Mouse (Mus musculus) lung, adult 18-20 months (tissue): ENCODE measurements around the gene Cmtm2b.
"Not testable (repeated sequence)": the region's sequence is repeated elsewhere in the genome, so short reads cannot be mapped to it uniquely, and the experiment has no call there.

ENCODE experiments used
- DNase-seq, 2 experiments: peaks; one replicate each; pipeline ENCODE4 v3.0.0; 2022; ENCODE audit warnings: mixed read lengths in 2 of 2

Gene Cmtm2b

DNA sequence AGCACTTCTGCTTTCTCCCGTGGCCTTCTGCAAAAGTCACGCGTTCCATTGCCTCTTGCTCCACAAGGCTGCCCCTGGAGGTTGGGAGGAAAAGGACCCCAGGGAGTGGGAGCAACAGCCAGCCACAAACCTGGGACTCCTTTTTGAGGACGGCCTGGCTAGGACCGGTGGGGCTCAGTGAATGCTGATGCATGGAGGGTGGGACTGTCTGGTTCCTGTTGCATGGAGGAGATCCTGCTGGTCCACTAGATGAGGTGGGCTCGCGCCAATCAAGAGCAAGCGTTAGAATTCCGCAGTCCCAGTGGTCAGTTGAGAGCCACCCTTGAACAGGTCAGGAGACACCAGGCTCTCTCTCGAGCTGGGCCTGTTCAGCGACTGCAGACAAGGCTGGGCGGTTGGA lies at the start of gene Cmtm2b:
TSS of gene Cmtm2b (plus strand) at position 301 of the 400 bp plus-strand sequence.
- DNase-seq, result not testable (repeated sequence)

DNA sequence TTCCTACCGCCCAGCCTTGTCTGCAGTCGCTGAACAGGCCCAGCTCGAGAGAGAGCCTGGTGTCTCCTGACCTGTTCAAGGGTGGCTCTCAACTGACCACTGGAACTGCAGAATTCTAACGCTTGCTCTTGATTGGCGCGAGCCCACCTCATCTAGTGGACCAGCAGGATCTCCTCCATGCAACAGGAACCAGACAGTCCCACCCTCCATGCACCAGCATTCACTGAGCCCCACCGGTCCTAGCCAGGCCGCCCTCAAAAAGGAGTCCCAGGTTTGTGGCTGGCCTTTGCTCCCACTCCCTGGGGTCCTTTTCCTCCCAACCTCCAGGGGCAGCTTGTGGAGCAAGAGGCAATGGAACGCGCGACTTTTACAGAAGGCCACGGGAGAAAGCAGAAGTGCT lies 28.9 kb upstream of the Cmtm2b start, which contains the start of gene Cmtm2a:
TSS of gene Cmtm2a (minus strand) at position 101 of the 400 bp plus-strand sequence.
- DNase-seq, result not testable (repeated sequence)

DNA sequence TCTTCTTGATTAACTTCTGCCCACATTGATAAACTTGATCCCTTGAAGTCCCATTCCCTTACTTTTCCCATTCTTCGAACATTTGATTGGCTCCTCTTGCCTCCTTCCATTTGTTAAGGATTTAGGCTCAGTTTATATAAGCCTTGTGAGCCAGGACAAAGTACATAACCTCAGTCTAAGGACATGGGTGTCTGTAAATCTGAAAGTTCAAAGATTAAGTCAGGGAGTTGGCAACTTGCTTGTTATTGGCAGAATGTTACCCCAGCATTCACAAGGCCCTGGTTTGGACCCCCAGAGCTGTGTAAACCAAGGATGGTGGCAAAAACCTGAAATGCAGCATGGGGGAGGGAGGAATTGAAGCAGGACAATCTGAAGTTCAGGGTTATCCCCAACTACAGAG lies 27.6 kb upstream of the Cmtm2b start:
- DNase-seq, result no peak

DNA sequence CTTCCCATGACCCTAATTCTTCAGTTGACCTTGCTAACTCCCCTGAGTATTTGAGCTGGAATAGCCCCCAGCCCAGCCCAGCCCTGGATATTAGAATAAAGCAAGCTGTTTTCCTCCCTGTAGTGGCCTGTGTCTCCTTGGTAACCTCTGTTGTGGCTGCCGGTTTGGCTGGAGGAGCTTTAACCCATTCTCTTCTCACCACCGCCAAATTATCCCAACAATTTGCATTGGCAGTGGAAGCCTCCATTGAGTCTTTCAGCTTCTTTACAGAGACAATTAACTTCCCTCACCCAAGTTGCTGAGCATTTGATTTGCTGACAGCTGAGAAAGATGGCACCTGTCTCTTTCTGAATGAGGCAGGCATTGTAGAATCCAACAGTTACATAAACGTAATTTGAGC lies 20.5 kb upstream of the Cmtm2b start:
- not testable (repeated sequence) for DNase-seq

DNA sequence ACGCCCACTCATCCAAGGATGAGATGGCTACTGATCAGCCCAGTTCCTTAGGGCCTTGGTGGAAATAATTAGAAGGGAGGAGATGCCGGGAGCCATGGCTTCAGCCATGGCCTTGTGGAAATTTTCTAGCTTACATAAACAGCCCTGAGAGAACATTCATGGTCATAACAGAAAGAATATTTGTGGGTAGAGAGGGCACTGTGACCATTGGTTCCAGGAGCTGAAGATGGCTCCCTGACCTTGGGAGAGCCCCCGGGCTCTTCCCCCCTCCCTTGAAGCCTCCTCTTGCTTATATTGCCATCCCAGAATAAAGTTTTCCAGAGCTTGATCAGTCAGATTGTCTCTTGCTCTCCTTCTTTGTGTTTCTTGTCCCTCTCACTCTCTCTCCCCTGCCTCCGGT lies 19.5 kb upstream of the Cmtm2b start:
- DNase-seq, result not testable (repeated sequence)

DNA sequence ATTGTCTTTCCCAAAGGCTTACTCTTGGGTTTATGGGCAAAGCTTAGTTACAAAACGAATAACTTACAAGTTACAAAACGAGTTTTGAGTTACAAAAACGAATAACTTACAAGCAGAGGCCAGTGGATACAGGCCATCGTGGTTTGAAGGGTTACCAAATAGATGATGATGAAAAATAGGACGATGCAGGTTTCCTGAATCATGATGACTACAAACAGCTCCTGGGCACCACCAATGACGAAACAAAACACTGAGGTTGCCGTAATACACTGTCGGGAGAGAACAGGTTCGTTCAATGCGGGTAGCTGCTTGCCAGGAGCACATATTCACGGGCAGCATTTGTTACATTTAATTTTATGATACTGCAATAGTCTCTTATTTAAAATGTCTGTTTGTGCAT lies 17.1 kb upstream of the Cmtm2b start:
- DNase-seq, result no peak

DNA sequence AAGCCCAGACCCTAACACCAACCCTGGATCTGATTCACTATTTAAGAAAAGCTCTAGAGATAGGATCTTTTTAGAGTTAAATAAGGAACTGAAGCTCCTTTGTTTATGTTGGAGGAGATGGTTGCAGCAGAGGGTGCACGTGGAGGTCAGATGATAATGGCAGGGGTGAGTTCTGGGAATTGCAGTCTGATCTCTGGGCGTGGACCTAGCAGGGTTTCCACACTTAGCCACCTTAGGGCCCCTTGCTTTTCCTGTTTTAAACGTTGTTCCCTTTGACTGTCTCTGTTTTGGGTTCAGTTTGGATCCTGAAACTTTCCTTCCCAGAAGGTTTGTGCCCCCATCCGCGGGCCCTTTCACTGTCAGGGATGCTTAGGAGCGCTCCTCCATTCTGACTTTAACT lies 13.7 kb upstream of the Cmtm2b start:
- not testable (repeated sequence) for DNase-seq

DNA sequence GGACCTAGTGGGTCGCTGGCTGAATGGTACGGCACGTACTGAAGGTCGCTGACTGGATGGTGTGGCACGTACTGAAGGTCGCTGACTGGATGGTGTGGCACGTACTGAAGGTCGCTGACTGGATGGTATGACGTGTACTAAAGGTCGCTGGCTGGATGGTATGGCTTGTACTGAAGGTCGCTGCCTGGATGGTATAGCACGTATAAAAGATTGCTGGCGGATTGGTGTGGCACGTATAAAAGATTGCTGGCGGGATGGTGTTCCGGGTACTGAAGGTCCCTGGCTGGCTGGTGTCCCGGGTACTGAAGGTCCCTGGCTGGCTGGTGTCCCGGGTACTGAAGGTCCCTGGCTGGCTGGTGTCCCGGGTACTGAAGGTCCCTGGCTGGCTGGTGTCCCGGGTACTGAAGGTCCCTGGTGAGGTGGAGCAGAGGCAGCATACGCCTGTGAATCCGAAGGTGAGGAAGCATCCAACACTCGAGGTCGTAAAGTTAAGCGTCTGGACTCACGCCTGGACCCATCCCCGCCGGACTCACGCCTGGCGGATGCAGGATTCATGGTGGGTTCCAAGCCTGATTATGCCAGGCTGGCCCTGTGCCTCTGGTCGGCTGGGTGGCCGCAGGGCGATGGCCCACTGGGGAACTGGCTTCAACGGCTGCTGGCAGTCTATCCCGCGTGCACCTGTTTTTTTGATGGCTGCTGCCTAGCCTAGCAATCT lies 12.4 kb upstream of the Cmtm2b start, which contains the start of the genes Gm45711 and Cmtm1:
TSS of gene Gm45711 (minus strand) at position 641 of the 715 bp plus-strand sequence.
TSS of gene Cmtm1 (minus strand) at position 705 of the 715 bp plus-strand sequence.
- DNase-seq, result not testable (repeated sequence)

DNA sequence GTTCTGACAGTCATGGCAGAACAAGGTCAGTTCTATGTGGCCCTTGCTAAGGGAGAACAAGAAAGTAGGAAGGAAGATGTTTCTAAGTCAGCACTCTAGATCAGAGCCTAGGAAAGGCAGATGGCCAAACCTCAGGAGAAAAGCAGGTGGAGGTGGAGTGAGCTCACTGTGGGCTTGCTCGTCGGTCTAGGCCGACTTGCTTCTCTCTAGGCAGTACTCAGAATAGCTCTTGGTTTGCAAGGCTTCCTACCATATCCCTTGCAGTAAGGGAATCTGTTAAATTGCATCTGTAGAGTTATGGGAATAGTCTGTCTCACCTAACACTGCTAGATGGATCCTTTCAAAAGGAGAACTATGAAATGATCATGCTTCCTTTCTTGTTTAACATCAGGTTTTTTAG lies 10.0 kb upstream of the Cmtm2b start:
- DNase-seq, result not testable (repeated sequence)

DNA sequence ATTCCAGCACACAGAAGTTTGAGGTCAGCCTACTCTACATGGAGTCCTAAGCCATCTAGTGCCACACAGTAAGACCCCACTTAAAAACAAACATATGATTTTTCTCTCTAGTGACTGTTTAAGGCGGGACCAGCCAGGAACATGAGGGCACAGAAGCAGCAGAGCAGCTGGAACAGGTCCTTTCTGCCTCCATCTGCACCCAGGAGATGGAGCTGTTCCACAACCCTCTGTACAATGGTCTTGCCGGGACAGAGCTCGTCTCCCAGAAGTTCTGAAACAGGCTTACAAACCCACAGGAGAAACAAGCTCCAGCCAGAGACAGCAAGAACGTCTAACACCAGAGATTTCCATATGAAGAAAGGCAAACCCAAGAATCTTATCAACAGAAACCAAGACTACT lies 8.7 kb upstream of the Cmtm2b start:
- DNase-seq, result peak in 1 of 2 experiments; percentile 34

DNA sequence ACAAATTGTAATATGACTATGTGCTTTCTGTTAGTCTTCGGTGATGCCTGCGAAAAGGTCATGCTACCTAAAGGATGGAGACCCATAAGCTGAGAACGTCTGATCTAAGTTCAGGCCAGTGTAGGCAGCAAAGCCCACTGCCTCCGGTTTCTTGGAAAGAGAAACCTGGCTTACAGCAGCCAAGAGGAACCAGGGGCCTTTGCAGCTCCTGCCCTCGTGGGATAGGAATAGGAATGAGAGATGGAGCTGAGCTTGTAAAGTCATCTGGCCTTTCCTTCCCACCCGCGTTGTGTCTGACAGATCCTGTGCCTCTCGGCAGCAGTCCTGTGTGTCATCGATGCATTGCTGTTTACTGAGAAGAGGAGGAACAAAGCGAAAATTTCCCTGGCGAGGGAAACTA lies 763 bp upstream of the Cmtm2b start, which contains the start of gene Gm11020:
TSS of gene Gm11020 (plus strand) at position 301 of the 400 bp plus-strand sequence.
- DNase-seq, result not testable (repeated sequence)

DNA sequence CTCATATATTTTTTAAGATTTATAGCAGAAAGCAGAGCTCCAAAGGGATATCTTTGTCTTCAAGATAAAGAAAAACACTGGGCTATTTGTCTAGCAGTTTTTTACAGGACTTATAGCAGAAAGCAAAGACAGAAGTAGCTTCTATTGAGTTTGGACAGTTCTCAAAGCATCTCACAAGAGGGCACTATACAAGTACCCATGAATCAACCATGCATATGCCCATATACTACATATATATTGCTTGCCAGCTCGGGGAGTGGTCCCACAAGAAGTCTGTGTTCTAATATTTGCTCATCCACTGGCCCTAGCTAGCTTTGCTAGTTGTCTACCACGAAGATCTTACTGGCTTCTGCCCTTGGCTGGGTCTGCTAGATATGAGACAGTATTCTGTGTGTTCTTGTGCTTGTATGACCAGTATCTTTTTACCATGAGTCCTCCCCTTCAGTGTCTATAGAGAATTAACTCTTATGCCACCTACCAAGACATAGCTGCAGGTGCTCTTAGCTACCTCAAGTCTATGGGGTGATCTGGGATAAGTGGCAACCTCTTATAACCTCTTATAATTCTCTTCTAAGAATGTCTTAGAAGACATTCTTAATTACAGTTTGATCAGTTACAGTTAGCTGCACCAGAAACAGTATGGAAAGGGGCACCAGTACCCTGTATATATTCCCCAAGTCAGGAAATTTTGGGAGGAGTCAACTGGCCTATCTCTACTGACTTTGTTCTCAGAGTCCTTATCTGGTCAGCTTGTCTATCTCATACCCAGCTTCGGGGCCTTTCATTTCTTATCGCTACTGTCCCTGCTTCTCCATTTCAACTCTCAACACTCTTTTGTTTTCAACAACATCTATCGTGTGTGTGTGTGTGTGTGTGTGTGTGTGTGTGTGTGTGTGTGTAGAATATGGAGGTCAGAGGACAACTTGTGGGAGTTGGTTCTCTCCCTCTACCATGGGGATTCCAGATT lies 10.9 kb downstream of the Cmtm2b start:
- DNase-seq, result no peak

DNA sequence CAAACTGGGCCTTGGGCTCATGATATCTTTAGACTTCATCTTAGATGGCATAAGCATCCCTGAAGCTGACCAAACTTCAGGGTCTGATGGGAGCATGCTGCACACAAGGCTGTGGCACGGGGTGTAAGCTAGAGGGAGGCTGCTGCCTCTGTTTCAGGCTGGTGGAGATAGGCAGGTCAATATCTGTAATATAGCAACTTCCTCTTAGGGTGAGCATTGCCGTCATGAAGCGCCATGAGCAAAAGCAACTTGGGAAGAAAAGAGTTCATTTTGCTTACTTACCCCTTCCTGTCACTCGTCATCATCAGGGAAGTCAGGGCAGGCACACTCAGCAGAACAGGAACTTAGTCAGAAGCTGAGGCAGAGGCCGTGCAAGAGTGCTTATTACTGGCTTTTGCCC lies 11.8 kb downstream of the Cmtm2b start:
- DNase-seq, result no peak

DNA sequence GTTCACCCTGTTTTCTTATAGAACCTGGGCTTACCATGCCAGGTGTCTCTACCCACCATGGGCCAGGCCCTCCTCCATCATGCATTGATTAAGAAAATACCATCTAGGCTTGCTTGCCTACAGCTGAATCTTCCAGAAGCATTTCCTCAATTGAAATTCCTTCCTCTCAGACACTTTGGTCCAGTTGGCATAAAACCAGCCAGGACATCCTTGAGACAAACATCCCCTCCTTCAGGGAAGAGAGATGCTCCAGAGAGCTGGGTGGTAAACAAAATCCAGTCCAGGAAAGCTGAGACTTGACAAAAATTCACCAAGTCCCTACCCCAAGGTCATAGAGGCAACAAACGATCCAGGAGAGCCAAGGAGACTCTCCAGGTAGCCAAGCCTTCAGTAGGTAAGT lies 12.2 kb downstream of the Cmtm2b start:
- DNase-seq, result peak in 1 of 2 experiments; percentile 62

DNA sequence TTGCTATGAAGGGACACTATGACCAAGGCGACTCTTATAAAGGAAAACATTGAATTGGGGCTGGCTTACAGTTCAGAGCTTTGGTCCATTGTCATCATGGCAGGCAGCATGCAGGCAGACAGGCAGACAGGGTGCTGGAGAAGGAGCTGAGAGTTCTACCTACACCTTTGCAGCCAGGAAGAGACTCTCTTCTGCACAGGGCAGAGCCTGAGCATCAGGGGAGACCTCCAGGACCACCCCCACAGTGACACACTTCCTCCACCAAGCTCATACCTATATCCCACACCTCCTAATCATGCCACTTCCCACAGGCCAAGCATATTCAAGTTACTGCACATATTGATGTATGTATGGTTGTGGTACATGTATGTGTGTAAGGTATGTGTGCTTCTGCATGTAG lies 14.8 kb downstream of the Cmtm2b start:
- DNase-seq, result no peak

DNA sequence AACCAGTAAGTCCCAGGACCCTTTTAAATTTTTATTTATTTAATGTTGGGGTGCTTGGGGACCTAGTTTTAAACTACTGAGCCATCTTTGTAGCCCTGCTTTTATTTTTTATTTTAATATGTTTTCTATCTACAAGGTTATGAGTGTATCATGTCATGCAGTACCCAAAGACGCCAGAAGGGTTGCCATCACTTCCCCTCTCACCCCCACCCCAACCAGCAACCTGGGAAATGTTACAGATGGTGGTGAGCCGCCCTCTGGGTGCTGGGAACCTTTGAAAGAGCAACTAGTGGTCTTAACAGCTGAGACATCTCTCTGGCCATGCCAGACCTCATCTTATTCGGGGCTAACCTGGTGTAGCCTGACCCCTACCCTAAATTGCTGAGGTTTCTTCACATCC lies 15.9 kb downstream of the Cmtm2b start:
- no peak for DNase-seq

DNA sequence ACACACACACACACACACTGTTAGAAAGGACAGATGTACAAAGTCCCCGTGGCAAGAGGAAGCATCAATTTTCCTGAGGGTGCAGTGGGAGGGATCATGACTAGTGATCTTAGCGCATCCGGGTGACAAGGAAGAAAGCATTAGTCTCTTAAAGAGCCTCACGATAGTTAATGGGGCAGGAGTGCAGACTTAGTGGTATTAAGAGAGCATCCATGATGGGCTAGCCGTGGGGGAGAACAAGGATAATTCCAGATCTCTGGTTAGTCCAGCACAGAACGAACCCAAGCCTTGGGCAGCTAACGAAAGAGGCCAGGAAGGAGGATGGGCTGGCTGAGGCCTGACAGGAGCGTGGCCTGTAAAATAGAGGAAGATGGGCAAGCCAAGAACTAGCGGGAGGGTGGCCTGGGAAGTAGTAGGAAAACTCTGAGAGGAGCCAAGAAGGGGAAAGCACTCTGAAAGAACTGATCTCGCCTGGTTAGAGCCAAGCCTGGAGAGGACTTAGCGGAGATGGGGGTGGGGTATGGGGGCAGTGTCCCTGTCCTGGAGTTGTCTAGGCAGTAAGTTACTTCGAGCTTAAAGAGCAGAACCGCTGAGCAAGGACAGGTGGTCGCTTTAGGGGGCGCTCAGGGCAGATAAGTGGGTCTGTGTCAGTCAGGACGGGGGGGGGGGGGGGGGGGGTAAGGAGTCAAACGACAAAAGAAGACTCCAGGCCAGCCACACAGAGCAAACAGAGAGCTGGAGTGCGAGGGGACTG lies 17.4 kb downstream of the Cmtm2b start, which contains the start of gene Cmtm3:
TSS of gene Cmtm3 (plus strand) at position 182 of the 754 bp plus-strand sequence.
- DNase-seq, result peak in 1 of 2 experiments; percentile 25

DNA sequence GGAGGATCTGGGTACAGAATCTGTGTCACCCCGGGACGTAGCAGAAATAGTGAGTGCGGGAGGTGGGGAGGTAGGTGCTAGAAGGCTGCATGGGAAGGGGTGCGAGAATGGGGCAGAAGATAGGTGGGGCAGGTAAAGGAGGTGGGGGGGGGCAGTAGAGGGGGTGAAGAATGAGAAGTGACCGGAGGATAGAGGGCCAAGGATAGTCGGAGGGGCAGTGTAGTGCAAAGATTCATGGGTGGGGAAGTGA lies 17.9 kb downstream of the Cmtm2b start:
- DNase-seq, result no peak

DNA sequence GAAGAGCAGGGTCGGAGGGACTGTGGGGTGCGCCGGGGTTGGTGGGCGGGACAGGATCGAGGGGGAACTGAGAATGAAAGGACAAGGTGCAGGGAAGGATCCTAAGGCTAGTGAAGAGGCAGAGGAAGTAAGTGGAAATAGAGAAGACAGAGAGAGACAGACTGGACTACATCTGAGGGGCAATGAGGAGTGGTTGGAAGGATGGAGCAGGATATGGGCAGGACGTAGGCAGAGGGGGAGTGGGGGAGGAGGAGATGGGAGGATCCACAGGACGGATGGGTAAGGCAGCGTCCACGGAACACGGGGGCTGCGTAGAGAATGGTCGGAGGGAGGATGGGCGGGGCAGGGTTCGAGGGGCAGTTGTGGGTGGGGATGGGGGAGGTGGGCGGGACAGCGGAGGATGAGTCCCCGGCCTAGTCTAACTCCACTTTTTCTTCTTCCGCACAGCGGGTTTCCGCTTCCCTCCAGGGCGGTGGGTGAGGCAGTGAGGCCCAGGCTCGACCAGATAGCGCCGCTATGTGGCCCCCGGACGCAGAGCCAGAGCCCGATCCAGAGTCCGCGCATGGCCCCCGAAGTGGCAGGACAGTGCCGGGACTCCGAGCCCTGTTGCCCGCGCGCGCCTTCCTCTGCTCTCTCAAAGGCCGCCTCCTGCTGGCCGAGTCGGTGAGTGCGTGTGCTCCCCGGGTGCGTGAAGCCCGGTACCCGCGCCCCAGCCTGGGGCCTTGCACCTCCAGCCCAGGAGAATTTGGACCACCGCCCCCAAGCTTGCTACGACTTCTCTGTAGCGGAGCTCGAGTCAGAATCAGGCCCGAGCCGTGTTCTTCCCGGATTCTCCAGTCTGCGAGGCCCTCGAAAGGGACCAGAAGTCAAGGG lies 18.4 kb downstream of the Cmtm2b start:
- peak; percentile 80 to 84 for DNase-seq

DNA sequence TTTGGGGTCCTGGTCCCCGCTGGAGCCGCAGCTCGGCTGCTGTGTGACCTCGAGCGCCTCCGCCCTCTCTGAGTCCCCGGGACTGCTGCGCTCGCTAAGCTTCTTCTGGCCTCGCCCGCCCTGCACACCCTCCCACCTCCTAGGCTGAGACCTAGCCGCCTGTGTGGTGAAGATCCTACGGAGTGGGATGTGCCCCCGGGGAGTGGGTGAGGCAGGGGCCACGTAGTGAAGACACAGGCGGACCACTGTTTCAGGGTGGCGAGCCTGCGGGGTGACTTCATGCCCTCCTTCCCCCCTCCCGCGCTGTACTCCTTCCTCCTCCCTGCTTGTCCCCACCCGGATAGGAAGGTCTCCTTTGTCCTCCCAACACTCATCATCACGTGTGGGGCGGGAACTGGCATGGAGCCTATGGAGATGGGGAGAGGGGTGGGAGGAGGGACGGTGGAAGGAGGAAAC lies 19.1 kb downstream of the Cmtm2b start:
- peak; percentile 78 to 85 for DNase-seq

DNA sequence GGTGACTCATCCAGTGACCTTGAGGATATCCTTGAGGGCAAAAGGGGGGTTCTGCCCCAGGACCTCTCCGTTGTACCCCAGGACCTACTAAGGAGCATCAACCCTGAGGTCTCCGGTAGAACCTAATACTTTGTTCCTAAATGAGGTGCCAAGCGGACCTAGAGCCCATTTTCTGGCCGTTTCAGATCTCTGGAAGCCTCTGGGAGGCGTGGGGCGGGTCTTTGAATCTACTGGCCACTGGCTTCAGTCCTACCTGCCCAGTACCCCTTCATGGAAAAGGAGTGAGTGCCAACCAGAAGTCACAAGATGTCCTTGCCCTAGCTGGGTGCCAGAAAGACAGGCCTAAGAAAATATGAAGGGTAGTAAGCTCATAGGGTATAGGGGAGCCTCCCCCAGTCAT lies 19.6 kb downstream of the Cmtm2b start:
- no peak for DNase-seq

DNA sequence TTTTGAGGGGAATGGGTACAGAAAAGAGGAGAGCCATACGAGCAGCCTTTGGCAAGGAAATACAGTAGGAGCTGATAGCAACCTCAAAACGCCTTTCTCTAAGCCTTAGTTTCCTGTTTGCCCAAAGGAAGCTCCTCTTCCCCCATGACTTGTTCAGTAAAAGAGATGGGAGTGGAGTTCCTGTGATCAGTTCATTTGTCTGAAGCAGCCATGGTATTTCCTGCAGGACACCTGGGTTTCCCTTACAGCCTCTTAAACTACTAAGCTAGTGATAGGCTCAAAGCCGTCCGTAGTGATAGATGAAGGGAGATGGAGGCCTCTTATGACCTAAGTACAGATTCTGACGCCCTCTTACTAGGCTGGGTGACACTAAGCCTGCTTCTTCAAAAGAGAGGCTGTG lies 20.4 kb downstream of the Cmtm2b start:
- no peak for DNase-seq
